Mouse (Mus musculus): ENCODE data around the gene Sult1e1.

Gene Sult1e1

GRCm38 (mm10) chr5:87591494-87591893, at the start of gene Sult1e1:
Sult1e1 (minus strand) TSS chr5:87591594.
- no peak for DNase-seq (ENCODE audit: low spot score in 2 of 2)

GRCm38 (mm10) chr5:87622681-87623080, 31.3 kb upstream of the Sult1e1 start:
- no peak for DNase-seq (ENCODE audit: low spot score in 2 of 2)

GRCm38 (mm10) chr5:87615128-87615390, 23.7 kb upstream of the Sult1e1 start:
- DNase-seq (ENCODE audit: low spot score in 2 of 2), result no peak

- no peak for DNase-seq (ENCODE audit: low spot score in 2 of 2)
These were observed 23.2 kb upstream of the Sult1e1 start for GRCm38 (mm10) chr5:87614364-87615127.

- DNase-seq (ENCODE audit: low spot score in 2 of 2), result no peak
These were observed 9.6 kb upstream of the Sult1e1 start for GRCm38 (mm10) chr5:87601018-87601417.

GRCm38 (mm10) chr5:87597891-87598290, 6.5 kb upstream of the Sult1e1 start:
- no peak for DNase-seq (ENCODE audit: low spot score in 2 of 2)

GRCm38 (mm10) chr5:87589916-87590315, 1.5 kb downstream of the Sult1e1 start:
- DNase-seq (ENCODE audit: low spot score in 2 of 2), result no peak

GRCm38 (mm10) chr5:87580389-87580788, 11.0 kb downstream of the Sult1e1 start:
- no peak for DNase-seq (ENCODE audit: low spot score in 2 of 2)

- DNase-seq (ENCODE audit: low spot score in 2 of 2), result no peak
These were observed 17.2 kb downstream of the Sult1e1 start for GRCm38 (mm10) chr5:87574174-87574573.

- DNase-seq (ENCODE audit: low spot score in 2 of 2), result no peak
These were observed 17.9 kb downstream of the Sult1e1 start for GRCm38 (mm10) chr5:87573490-87573889.

GRCm38 (mm10) chr5:87572781-87573180, 18.6 kb downstream of the Sult1e1 start:
- no peak for DNase-seq (ENCODE audit: low spot score in 2 of 2)

- no peak for DNase-seq (ENCODE audit: low spot score in 2 of 2)
These were observed 22.5 kb downstream of the Sult1e1 start, which contains the start of gene Sult1d1 for GRCm38 (mm10) chr5:87568845-87569244. Sult1d1 (minus strand) TSS chr5:87569027.

- DNase-seq (ENCODE audit: low spot score in 2 of 2), result no peak
These were observed 24.1 kb downstream of the Sult1e1 start for GRCm38 (mm10) chr5:87567306-87567705.

GRCm38 (mm10) chr5:87562966-87563365, 28.4 kb downstream of the Sult1e1 start:
- DNase-seq (ENCODE audit: low spot score in 2 of 2), result no peak

- no peak for DNase-seq (ENCODE audit: low spot score in 2 of 2)
These were observed 28.9 kb downstream of the Sult1e1 start for GRCm38 (mm10) chr5:87562526-87562925.

- DNase-seq (ENCODE audit: low spot score in 2 of 2), result no peak
These were observed 31.2 kb downstream of the Sult1e1 start for GRCm38 (mm10) chr5:87560145-87560544.

- no peak for DNase-seq (ENCODE audit: low spot score in 2 of 2)
These were observed 40.5 kb downstream of the Sult1e1 start for GRCm38 (mm10) chr5:87550935-87551334.

GRCm38 (mm10) chr5:87538111-87538510, 53.3 kb downstream of the Sult1e1 start, which contains the start of gene Sult1b1:
Sult1b1 (minus strand) TSS chr5:87538195.
- no peak for DNase-seq (ENCODE audit: low spot score in 2 of 2)

GRCm38 (mm10) chr5:87535994-87536644, 55.3 kb downstream of the Sult1e1 start:
- no peak for DNase-seq (ENCODE audit: low spot score in 2 of 2)

- DNase-seq (ENCODE audit: low spot score in 2 of 2), result no peak
These were observed 59.1 kb downstream of the Sult1e1 start for GRCm38 (mm10) chr5:87532288-87532687.
